Mouse (Mus musculus) gastrocnemius, adult 18-20 months (tissue): ENCODE data around the gene Pus10. TPM values are rescaled to one million over a fixed set of nuclear protein-coding genes. Genes with fewer than 3 reads are reported as not detected.
"Not testable (repeated sequence)": the region's sequence is repeated elsewhere in the genome, so short reads cannot be mapped to it uniquely, and the experiment has no call there.

Experiments
- DNase-seq: peaks from one replicate; pipeline ENCODE4 v3.0.0; 2021; ENCODE audit warnings: low spot score
- total RNA-seq, 2 experiments: library from RNA; stranded (reverse); gene quantifications; 2 replicates each; pipeline ENCODE4 v1.2.3; 2021

Pus10 gene
- total RNA-seq, 2 experiments from 2014 or later, result 13.7 to 17.9 TPM

DNA sequence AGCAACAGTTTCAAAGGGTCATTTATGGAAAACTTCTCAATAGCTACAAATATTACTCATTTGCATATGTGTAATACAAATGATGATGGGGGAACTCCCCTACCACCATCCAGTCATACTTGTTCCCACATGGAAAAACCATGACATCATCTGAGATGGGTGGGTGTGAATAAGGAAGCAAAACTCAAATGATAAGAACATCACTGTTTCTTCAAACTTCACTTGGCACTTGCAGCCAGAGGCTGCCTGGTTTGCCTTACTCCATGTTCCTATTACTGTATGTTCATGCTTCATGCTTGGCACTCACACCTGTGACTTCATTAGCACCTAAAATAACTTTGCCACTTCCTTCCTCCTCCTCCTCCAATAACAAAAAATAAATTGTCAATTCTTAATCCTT is 88.9 kb downstream of the Pus10 start:
- DNase-seq, result no peak

DNA sequence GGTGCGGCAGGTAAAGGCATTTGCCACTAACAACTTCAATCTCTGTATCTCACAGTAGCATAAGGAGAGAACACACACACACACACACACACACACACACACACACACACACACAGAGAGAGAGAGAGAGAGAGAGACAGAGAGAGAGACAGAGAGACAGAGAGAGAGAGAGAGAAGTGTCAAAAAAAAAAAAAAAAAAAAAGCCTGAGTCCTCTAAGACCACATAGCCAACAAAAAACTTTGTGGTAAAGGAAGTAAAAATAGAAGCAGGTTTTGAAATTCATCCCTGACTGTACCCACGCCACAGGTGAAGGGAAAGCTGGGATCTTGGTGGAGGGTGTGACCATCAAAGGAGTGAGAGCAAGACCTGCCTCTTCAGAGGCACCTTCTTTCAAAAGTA is 92.7 kb downstream of the Pus10 start:
- no peak for DNase-seq

DNA sequence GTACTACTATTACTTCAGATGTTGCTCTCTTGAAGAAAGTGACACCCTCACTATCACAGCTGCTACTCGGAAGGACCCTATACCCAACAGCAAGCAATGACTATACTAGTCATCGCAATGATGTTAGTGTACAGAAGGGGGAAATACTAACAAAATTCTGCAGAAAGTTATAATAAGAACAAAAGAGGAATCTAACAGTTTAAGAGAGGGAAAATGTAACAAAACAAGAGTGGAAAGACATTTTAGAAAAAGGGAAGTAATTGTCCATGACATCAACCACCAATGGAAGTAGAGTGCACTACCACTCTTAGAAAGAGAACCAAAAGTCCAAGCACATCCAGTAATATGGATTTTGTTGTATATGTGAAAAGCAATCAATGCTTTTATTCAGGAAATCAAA is 97.2 kb downstream of the Pus10 start:
- DNase-seq, result no peak

DNA sequence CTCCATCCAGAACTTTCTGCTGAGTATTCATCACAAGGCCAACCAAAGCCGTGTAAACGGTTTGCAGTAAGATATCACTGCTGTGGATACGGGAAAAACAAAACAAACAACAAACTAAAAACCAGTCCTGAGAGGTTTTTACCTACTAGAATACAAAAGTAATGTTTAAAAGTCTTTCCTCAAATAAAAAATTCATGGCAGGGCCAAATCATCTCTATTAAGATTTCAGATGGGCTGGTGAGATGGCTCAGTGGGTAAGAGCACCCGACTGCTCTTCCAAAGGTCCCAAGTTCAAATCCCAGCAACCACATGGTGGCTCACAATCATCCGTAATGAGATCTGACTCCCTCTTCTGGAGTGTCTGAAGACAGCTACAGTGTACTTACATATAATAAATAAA is 101.9 kb downstream of the Pus10 start:
- not testable (repeated sequence) for DNase-seq

DNA sequence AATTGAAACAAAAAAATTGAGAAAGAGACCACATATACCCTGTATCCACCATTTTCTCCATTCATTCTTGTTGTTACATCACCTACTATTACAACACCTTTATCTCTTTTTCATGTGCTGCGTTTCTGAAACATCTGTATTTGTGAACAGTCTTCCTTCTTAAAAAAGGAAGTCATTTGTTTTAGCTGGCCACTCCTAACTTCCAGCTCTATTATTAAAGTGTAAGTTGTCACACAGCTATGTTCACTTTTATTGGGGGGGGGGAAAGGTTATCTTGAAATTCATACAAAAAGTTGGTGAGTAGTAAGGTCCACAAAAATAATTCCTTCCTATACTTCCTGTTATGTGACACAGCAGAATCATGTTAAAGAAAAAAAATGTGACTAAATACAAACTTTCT is 102.5 kb downstream of the Pus10 start:
- no peak for DNase-seq

DNA sequence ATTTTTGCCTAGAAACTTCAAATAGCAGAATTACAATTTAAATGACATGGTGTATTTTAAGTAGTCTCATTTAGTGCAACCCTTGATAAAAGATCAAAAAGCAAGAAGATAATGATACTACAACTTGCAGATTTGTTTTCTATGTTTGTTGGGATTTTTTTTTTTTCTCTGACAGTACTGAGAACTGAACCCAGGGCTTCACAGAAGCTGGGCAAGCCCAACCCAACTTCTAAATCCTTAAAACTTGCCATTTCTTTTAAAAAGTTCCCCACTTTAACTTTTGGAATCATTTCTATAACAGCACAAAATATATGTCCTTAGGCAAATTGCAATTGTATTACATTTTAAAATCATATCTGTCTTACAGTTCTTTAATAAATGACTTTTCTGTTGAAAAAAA is 103.6 kb downstream of the Pus10 start:
- DNase-seq, result no peak

DNA sequence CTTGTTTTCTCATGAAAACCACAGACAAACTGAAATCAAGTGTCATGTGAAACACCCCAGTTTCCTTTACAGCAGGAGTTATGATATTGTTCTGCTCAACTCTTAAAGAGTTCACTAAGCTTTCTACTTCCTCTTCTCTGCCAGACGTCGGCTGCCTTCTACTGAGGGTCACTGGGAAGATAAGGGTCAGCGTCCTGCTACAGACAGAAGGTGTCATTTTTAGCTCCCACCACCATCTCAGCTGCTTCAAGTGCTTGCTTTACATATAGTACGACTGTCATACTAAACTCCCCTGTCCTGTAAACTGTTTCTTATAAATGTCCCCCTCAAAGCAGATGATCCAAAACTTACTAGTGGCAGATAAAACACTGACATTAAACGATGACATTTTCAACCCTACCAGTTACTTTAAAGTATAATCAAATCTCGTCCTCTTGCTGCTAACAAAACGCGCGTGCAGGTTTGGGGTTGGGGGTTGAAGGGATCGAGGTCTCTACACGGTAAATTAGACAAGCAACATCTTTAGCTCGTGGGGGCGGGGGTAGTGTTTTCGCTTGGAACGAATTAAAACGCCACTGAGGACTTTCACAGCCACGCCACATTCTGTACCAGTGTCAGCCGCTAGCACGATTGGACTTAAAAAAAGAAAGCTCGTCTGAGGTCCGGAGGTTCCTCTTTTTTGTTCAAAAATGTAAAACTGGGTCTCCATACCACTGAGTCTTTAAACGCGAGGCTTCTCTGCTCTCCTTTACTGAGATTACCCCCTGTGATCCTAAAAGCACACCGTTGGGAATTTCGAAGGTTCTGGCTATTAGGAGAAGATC is 104.4 kb downstream of the Pus10 start:
- DNase-seq, result peak; percentile 7

DNA sequence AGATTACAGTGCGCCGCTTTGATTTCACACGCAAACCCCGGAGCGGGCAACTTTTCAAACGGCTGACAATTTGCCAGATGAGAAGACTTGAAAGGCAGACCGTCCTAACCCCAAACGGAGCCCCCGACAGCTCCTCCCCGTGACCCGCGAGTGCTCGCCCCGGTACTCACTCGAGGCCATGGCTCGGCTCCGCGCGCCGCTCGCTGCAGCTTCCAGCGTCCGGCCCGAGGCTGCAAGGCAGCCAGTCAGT is 105.0 kb downstream of the Pus10 start:
- no peak for DNase-seq

DNA sequence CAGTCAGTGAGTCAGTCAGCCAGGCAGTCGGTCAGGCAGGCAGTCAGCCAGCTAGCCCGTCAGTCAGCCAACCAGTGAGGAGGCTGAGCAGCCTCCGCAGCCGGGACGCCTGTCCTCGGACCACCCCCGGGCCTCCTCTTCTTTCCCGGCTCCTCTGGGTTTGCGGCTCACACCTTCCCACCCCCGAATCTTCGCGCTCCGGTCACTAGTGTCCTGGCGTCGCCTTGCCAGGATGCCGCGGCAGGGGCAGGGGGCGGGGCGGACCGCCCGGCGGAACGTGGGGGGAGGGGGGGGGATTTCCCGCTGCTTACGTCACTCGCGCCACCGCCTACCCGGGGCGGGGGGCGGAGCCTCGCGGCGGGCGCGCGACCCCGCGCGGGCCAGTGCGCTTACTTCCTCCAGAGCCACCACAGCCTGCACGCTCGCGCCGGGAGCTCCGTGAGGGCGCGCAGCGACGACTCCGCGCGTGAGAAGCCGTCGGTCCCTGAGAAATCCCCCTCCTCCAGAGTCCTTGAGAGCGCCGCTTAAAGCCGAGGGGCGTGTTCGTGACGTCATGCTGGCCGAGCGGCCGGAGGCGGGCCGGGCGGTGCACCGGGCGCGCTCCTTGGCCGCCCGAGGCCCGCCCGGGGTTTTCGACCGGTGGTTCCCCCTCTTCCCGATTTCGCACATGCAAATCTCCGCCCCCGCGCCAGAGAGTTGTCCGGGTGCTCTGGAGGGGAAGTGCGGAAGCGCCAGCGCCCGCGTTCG is 105.5 kb downstream of the Pus10 start, which contains the start of gene Rel:
Gene Rel (minus strand): TSS at position 211 of the 747 bp plus-strand sequence.
- DNase-seq, result peak; percentile 95

DNA sequence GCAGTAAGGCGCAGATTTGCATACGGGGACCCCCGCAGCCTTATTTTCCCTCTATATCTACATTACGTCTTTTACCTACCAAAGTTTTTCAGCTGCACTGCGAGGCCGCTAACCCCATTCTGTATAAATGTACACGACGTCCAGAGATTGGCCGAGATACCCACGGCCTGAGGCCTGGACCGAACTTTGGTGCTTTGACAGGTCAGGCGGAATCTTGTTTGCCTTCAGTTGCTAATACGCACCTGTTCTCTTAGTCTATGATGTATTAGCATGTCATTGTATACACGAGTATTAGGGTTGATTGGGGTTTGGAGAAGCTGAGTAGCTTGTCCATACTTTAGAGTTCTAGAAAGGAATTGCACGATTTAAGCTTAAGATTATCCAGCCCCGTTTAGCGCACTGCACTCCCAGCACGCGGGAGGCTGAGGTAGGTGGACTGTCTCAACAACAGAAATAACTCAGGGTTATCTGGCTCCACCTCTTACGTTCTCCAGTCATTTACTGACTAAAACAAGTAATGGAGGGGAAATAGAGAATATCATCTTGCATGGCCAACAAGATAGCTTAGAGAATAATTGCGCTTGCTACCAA is 106.1 kb downstream of the Pus10 start:
- DNase-seq, result no peak

DNA sequence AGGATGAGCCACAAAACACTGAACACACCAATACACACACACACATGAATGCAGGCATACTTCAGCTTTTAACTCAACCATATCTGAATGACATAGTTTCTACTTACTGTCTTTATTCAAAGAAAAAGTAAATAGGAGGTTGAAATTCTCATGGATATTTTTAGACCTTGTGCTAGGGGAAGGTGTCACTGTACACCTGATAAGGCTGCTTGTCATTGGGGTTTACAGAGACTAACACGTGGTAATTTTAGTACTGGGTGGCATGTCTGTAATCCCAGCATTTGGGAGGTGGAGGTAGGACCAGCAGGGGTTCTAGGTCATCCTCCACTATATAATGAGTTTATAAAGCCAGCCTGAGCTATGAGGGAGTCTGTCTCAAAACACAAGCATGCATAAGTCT is 107.0 kb downstream of the Pus10 start:
- DNase-seq, result no peak

DNA sequence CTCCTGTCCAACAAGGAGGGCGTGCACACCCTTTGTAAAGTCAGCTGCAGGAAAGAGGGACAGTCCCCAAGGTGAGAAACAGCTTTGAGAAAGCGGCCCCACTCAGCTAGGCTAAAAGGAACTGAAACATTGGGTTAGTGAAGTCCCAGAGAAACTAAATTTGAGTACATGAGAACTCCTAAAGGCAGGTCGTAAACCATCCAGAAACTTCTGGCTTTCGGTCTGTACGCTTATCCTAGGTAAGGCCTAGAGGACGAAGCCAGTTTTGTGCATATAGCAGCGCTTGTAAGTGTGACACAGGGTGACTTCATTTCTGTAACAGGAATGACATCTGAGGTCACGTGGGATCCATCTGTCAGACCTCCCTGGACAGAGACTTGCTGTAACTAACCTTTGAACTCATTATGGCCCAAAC is 113.3 kb downstream of the Pus10 start:
- DNase-seq, result no peak

DNA sequence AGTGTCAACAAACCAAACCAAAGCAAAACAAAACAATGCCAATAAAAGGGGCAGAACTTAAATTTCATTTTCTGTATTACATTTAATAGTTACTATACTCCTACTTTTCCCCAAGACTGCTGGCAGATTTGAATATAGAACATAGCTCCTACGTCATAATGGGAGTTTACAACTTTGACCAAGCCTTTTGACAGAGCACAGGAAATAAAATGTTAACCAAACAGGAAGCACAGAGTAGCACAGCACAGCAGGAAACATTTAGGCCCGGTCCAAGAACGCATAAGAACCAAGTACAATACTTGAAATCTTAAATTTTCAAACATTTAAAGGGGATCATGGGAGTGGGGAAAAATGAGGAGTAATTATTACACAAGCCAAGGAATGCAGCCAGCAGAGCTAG is 116.6 kb downstream of the Pus10 start:
- DNase-seq, result no peak

Other genes starting within 250 kb of the Pus10 start
- 10 to 100 TPM; 33.8 to 37.5 TPM for gene Ahsa2, start 167.6 kb upstream of the Pus10 start, total RNA-seq
- not detected for gene 1700093K21Rik, start 144.5 kb upstream of the Pus10 start, total RNA-seq
- gene 0610010F05Rik, start 32.0 kb upstream of the Pus10 start, total RNA-seq, result 10 to 100 TPM; 11.7 to 12.7 TPM
- gene Pex13, start 285 bp downstream of the Pus10 start, total RNA-seq, result 10 to 100 TPM; 19.0 to 21.0 TPM
- 1 to 10 TPM; 3.5 to 4.2 TPM for gene Rel, start 105.3 kb downstream of the Pus10 start, total RNA-seq
- 1 to 10 TPM; 4.5 to 4.6 TPM for gene Papolg, start 229.6 kb downstream of the Pus10 start, total RNA-seq